Mouse (Mus musculus) embryonic fibroblast, embryonic 13.5 days (primary cell): ENCODE measurements around the gene Ascl2. TPM values are rescaled to one million over a fixed set of nuclear protein-coding genes. Genes with fewer than 3 reads are reported as not detected.

Experiments
- H3K27ac ChIP-seq: 2 replicates; pipeline ENCODE4 v1.5.1; 2012; ENCODE audit warnings: low read length, control low read depth, inconsistent platforms; ENCODE audit not compliant: insufficient read depth
- H3K4me1 ChIP-seq: 2 replicates; pipeline ENCODE4 v1.6.1; 2011; ENCODE audit warnings: low read length; ENCODE audit not compliant: control insufficient read depth, insufficient read depth
- H3K4me3 ChIP-seq: 2 replicates; pipeline ENCODE4 v1.5.1; 2011; ENCODE audit warnings: mild to moderate bottlenecking, control low read depth, low read length; ENCODE audit not compliant: insufficient read depth
- CTCF ChIP-seq: IDR thresholded peaks from 2 replicates; pipeline ENCODE4 v1.5.1; 2011; ENCODE audit warnings: mild to moderate bottlenecking, control low read depth, low read length, moderate library complexity, borderline replicate concordance; ENCODE audit not compliant: insufficient read depth
- POLR2A ChIP-seq: IDR thresholded peaks from 2 replicates; pipeline ENCODE4 v1.6.1; 2011; ENCODE audit warnings: low read depth, mild to moderate bottlenecking, control low read depth, low read length, moderate library complexity
- polyA plus RNA-seq: library from polyadenylated mRNA; stranded (reverse); fragments of >200 nt; gene quantifications from 2 replicates; pipeline ENCODE4 v1.2.4, GENCODE M21; 2011; ENCODE audit warnings: low read depth; ENCODE audit not compliant: missing spikeins, insufficient read length

Ascl2 gene
- polyA plus RNA-seq, 1 experiment: not detected

DNA sequence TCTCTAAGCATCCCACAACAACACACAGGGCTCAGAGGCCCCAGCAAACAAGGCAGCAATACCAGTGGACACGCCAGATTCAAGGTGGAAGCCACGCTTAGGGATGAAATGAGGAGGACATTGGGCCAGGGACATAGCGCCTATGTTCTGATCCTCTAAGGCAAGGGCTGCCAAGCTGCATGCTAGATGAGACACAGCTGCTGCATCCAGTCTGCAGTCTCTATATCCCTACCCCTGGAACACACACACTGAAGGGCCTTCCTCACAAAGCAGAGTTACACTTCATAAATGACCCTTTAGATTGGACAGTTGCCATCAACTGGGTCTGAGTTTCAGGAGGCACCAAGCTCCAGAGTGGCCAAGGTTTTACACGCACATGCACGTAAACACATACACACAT is 51.4 kb downstream of the Ascl2 start:
- Histone ChIP-seq H3K4me3 (no peak overlapping the region), H3K27ac (no peak overlapping the region), H3K4me1 (no peaks in the 10 kb centered on the region)
- TF ChIP-seq POLR2A: no peak
- TF ChIP-seq CTCF: no peak

Other genes starting within 250 kb of the Ascl2 start
- gene Ins2, start 225.9 kb downstream of the Ascl2 start, polyA plus RNA-seq: not detected in 2 replicates
- gene Th, start 38.1 kb downstream of the Ascl2 start, polyA plus RNA-seq: not detected in 2 replicates
- gene Tspan32, start 35.8 kb upstream of the Ascl2 start, polyA plus RNA-seq: not detected in 2 replicates
- 684 and 894 TPM in 2 replicates for gene Cd81, start 83.5 kb upstream of the Ascl2 start, polyA plus RNA-seq
- gene Tssc4, start 100.0 kb upstream of the Ascl2 start, polyA plus RNA-seq: 35.9 and 38.8 TPM in 2 replicates
- 0.47 TPM in 1 of 2 replicates, not detected in the other for gene Trpm5, start 125.4 kb upstream of the Ascl2 start, polyA plus RNA-seq
- gene Kcnq1, start 137.1 kb upstream of the Ascl2 start, polyA plus RNA-seq: not detected in 2 replicates